Mouse (Mus musculus) cerebellum, postnatal 14 days (tissue): ENCODE measurements around the gene Stfa2.
"Not testable (repeated sequence)": the region's sequence is repeated elsewhere in the genome, so short reads cannot be mapped to it uniquely, and the experiment has no call there.

Experiments
- DNase-seq, 2 experiments: peaks; one replicate each; pipeline ENCODE4 v3.0.0; 2021; ENCODE audit warnings: mixed read lengths in 2 of 2

Gene Stfa2

DNA sequence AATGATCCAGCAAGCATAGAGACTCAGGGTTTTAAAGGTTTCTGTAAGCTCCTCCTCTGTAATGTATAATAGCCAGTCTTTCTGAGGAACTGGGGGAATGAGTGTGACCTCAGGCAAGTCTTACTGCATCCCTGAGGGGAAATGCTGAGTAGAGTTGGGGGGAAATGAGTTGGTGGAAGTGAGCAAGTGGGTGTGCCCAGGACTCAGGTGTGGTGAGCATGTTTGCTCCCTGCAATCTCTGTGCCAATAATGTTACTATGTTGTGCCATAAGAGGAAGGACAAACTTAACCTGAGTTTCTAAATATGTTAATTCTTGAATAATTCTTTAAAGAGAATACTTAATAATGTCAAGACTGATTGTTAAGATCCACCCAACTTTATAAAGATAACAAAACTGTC, at the start of gene Stfa2:
Stfa2 (minus strand) TSS at position 101 of the 400 bp plus-strand sequence.
- DNase-seq: no peak

DNA sequence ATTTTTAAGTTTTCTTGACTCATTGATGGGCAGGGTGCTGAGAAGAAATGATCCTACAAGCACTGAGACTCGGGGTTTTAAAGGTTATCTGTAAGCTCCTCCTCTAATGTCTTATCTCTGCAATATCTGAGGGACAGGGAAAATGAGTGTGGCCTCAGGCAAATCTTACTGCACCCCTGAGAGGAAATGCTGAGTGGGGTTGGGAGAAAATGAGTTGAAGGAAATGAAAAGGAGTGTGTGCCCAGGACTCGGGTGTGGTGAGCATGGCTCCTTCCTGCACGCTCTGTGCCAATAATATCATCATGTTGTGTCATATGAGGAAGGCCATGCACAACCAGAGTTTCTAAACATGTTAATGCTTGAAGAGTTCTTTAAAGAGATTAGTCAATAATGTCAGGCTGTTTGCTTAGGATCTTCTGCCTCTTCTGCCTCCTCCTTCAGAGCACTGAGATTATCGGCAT, 47.1 kb upstream of the Stfa2 start, which contains the start of gene Stfa3:
Stfa3 (minus strand) TSS at position 51 of the 461 bp plus-strand sequence.
- no peak for DNase-seq

DNA sequence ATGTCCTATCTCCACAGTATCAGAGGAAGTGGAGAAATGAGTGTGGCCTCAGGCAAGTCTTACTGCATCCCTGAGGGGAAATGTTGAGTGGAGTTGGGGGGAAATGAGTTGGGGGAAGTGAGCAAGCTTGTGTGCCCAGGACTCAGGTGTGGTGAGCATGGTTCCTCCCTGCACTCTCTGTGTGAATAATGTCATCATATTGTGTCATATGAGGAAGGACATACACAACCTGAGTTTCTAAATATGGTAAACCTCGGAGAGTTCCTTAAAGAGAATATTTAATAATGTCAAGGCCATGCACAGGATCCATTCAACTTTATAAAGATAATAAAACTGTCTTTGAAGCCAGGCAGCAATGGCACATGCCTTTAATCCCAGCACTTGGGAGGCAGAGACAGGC, 12.7 kb upstream of the Stfa2 start:
- not testable (repeated sequence) for DNase-seq

DNA sequence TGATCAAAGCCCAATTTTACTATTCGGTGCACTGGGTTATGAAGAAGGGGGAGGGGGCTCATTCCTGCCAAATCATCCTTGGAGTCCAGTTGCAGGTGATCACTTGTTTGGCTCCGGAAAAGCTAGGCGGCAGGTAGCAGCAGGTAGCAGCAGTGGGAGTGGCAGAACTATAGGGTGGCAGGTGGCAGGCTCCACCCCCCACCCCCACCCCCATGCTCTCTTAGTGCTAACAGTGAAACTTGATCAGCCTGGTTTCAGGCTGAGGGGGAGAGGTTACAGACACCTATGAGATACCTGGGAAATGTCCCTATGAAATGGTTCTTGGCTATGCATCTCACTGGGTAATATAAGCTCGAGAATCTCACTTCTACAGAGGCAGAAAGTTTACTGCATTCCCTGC, 19.2 kb downstream of the Stfa2 start:
- DNase-seq: no peak

DNA sequence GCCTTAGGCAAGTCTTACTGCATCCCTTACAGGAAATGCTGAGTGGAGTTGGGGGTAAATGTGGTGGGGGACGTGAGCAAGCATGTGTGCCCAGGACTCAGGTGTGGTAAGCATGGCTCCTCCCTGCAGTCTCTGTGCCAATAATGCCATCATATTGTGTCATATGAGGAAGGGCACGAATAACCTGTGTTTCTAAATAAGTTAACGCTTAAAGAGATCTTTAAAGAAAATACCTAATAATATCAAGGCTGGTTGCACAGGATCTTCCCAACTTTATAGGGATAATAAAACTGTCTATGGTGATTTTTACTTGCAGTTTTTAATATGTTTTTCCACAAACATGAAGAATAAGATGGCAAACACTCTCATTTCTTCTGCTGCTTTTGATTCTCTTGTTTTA, 40.6 kb downstream of the Stfa2 start, which contains the start of gene BC100530:
BC100530 (minus strand) TSS at position 101 of the 400 bp plus-strand sequence.
- DNase-seq: not testable (repeated sequence)
